Mouse (Mus musculus) adipocyte (in vitro differentiated cells): ENCODE results near the gene Cypt4.
"Not testable (repeated sequence)": the region's sequence is repeated elsewhere in the genome, so short reads cannot be mapped to it uniquely, and the experiment has no call there.

ENCODE experiments used
- DNase-seq: peaks from one replicate; pipeline ENCODE4 v3.0.0-alpha.2; 2016; ENCODE audit warnings: low spot score

Cypt4 gene

DNA sequence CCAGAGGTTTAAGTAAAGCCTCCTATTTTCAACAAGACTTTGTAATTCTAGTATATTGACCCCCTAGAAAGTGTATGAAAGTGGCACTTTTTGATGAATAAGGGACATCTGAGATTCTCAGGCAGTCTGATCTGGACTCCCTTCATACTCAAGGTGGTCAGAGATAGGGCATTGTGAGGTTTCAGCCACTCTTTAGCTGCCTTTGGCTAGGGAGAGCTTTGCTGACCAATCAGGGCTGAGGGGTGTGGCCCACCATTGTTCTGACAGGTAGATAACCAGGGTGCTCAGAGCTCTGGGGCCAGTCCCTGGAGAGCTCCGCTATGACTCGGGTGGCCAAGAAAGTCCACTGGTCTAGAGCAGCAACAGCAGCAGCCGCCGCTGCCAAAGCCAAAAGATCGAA lies at the start of gene Cypt4:
Gene Cypt4 (plus strand): TSS at position 301 of the 400 bp plus-strand sequence.
- no peak for DNase-seq

DNA sequence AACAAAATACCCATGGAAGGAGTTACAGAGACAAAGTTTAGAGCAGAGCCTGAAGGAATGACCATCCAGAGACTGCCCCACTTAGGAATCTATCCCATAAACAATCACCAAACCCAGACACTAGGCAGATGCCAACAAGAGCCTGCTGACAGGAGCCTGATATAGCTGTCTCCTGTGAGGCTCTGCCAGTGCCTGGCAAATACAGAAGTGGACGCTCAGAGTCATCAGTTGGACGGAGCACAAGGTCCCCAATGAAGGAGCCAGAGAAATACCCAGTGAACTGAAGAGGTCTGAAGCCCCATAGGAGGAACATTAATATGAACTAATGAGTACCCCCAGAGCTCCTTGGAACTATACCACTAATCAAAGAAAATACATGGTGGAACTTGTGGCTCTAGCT lies 12.3 kb downstream of the Cypt4 start:
- not testable (repeated sequence) for DNase-seq
